Mouse (Mus musculus): ENCODE measurements around the gene Theg.

DNA sequence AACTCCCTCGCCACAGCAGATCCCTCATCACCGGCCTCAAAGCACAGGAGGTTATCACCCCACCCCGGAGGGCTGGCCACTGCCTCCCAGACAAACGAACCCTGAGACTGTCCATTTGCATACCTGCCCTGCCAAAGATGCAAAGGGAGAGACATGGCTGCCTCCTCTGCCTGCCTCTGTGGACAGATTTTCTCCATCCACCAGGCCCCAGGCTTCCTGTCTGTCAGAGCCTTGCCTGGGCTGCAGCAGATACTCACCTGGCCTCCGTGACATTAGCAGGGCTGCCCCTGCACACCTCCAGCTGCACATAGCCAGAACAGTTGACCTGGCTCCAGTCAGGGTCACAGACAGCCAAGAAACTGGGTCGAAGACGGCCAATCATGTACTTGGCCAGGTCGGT is 56.9 kb downstream of the Theg start:
- TF ChIP-seq CTCF (conservative IDR thresholded peaks at IDR 0.05; ENCODE audit: low read length): no peak
- TF ChIP-seq NANOG (IDR thresholded peaks at IDR 0.05; ENCODE audit: borderline replicate concordance, low read length): no peak
